Mouse (Mus musculus): Measurements from ENCODE around the gene Naa25. TPM values are rescaled to one million over a fixed set of nuclear protein-coding genes. Genes with fewer than 3 reads are reported as not detected.

The Naa25 gene
- polyA plus RNA-seq, 1 experiment from 2014 or later: 53.4 TPM

DNA sequence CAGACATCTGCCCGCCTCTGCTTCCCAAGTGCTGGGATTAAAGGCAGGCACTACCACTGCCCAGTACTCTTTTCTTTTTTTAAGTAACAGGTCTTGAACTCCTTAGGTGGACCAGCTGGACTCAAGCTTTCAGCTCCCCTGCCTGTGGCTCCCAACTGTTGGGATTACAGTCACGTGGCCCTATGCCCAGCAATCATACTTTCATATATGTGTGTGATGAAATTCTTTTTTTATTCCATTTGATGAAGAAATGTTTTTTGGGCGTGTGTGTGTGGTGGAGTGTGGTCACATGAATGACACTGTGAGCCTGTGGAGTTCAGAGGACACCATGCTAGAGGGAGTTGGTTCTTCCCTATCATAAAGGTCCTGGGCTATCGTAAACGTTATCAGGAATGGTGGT lies 1.8 kb downstream of the Naa25 start:
- ATAC-seq (replicated peaks; ENCODE audit: low FRiP score): no peak
- H3K4me1 ChIP-seq (replicated peaks; ENCODE audit: control insufficient read depth, insufficient read depth, low read length): 0 out of 2 replicates have a peak, but pooled peaks cover 2% of the 10 kb centered on the region
- H3K27ac ChIP-seq (ENCODE audit: low read depth, low read length): no peak overlapping the region
- H3K36me3 ChIP-seq (ENCODE audit: control insufficient read depth, insufficient read depth, low read length): no peaks in the 10 kb centered on the region
- H3K9ac ChIP-seq (ENCODE audit: low read length): no peak overlapping the region
- DNase-seq (ENCODE audit: low spot score): no peak
- peak overlapping the region; percentile 88; the same call in 1 of the 2 replicates for H3K4me2 ChIP-seq (ENCODE audit: low read depth, low read length, severe bottlenecking)
- WGBS: 90% methylated on average over 5 of the region's 5 CpGs
- no peaks in the 10 kb centered on the region for H3K9me3 ChIP-seq (ENCODE audit: control insufficient read depth, low read length)
- H3K4me3 ChIP-seq (ENCODE audit: low read depth, low read length): no peak overlapping the region
- H3K27me3 ChIP-seq (ENCODE audit: control insufficient read depth, insufficient read depth, low read length): no peaks in the 10 kb centered on the region

DNA sequence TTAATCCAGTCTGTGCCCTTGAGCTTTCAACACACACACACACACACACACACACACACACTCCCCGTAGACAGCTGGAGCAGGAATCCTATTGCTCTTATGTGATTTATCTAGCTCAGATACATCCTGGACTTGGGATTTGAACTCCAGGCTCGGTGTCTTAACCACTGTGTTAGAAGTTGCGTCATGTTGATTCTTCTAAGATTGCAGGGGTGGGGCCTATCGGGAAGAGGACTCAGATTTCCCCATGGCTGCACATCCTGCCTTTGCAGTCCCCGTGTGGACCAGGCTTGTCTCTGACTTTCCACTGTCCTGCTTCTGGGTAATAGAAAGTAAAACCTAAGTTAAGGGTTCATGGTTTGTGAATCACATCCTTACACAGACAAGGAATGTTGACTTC lies 2.3 kb downstream of the Naa25 start:
- DNase-seq (ENCODE audit: low spot score) (no peak), ATAC-seq (replicated peaks; ENCODE audit: low FRiP score) (no peak)
- no peaks in the 10 kb centered on the region for H3K27me3 ChIP-seq (ENCODE audit: control insufficient read depth, insufficient read depth, low read length)
- H3K4me2 ChIP-seq (ENCODE audit: low read depth, low read length, severe bottlenecking): no peak overlapping the region
- no peaks in the 10 kb centered on the region for H3K9me3 ChIP-seq (ENCODE audit: control insufficient read depth, low read length)
- H3K4me3 ChIP-seq (ENCODE audit: low read depth, low read length): no peak overlapping the region
- 0 out of 2 replicates have a peak, but pooled peaks cover 2% of the 10 kb centered on the region for H3K4me1 ChIP-seq (replicated peaks; ENCODE audit: control insufficient read depth, insufficient read depth, low read length)
- no peaks in the 10 kb centered on the region for H3K36me3 ChIP-seq (ENCODE audit: control insufficient read depth, insufficient read depth, low read length)
- no peak overlapping the region for H3K27ac ChIP-seq (ENCODE audit: low read depth, low read length)
- 83% methylated on average over 5 of the region's 5 CpGs for WGBS
- H3K9ac ChIP-seq (ENCODE audit: low read length): no peak overlapping the region

DNA sequence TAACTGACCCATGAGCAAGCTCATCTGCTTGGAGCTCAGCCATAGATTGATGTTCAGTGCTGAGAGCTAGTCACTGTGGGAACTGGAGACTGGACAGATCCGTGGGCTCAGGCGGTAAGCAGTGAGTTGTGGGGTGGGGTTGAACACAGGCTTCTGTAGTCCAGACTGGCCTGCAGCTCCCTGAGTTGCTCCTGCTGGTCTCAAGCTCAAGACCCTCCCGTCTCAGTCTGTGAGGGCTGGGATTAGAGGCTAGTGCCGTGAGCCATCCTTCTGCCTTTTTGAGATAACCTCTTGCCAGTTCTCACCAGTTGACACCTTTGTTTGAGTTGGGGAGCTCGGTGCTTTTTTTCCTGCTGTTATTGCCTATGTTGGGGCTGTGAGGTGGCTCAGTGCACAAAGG lies 3.1 kb downstream of the Naa25 start:
- Histone ChIP-seq H3K36me3 (ENCODE audit: control insufficient read depth, insufficient read depth, low read length) (no peaks in the 10 kb centered on the region), H3K4me2 (ENCODE audit: low read depth, low read length, severe bottlenecking) (no peak overlapping the region), H3K4me1 (replicated peaks; ENCODE audit: control insufficient read depth, insufficient read depth, low read length) (0 out of 2 replicates have a peak, but pooled peaks cover 2% of the 10 kb centered on the region), H3K27me3 (ENCODE audit: control insufficient read depth, insufficient read depth, low read length) (no peaks in the 10 kb centered on the region), H3K9ac (ENCODE audit: low read length) (no peak overlapping the region), H3K27ac (ENCODE audit: low read depth, low read length) (no peak overlapping the region), H3K9me3 (ENCODE audit: control insufficient read depth, low read length) (no peaks in the 10 kb centered on the region), H3K4me3 (ENCODE audit: low read depth, low read length) (no peak overlapping the region)
- DNase-seq (ENCODE audit: low spot score): no peak
- 89% methylated on average over 5 of the region's 5 CpGs for WGBS
- no peak for ATAC-seq (replicated peaks; ENCODE audit: low FRiP score)

DNA sequence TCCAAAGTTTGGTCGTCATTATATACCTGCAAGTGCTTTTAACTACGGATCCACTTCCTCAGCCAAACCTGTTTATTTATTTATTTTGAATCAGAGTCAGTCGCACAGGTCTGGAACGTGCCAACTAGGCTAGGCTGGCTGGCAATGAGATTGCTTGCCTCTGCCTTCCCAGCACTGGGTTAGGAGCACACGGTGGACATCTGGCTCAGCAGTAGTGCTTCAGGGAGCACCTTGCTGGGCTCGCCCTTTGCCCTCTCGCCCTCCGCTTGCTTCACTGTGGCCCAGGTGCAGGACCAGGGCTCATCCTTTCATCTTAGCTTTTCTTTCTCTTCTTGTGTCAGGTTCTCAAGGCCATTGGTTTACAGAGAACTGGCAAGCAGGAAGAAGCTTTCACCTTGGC lies 10.1 kb downstream of the Naa25 start:
- Histone ChIP-seq H3K9ac (ENCODE audit: low read length) (no peak overlapping the region), H3K4me2 (ENCODE audit: low read depth, low read length, severe bottlenecking) (no peak overlapping the region), H3K36me3 (ENCODE audit: control insufficient read depth, insufficient read depth, low read length) (no peaks in the 10 kb centered on the region; the same call in 1 of the 2 replicates), H3K27ac (ENCODE audit: low read depth, low read length) (no peak overlapping the region), H3K4me1 (replicated peaks; ENCODE audit: control insufficient read depth, insufficient read depth, low read length) (no peaks in the 10 kb centered on the region), H3K27me3 (ENCODE audit: control insufficient read depth, insufficient read depth, low read length) (no peaks in the 10 kb centered on the region), H3K9me3 (ENCODE audit: control insufficient read depth, low read length) (no peaks in the 10 kb centered on the region), H3K4me3 (ENCODE audit: low read depth, low read length) (no peak overlapping the region)
- WGBS: 95% methylated on average over 8 of the region's 8 CpGs
- no peak for ATAC-seq (replicated peaks; ENCODE audit: low FRiP score)
- DNase-seq (ENCODE audit: low spot score): no peak

DNA sequence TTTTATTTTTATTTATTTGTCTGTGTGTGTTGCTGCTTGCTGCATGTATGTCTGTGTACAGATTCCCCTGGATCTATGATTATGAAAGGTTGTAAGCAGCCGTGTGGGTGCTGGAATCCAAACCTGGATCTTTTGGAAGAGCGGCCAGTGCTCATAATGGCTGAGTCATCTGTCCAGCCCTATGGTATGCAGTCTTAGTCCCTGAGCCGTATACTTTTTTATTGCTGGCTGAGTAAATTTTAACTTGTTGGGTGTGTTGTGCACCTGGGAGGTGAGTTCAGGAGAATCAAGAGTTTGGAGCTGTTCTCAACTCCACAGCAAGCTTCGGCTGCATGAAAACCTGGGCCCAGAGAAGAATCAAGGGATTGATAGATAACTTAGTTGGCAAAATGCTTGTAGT lies 13.2 kb downstream of the Naa25 start:
- H3K4me2 ChIP-seq (ENCODE audit: low read depth, low read length, severe bottlenecking): no peak overlapping the region
- peaks cover 6% of the 10 kb centered on the region; the same call in 1 of the 2 replicates for H3K36me3 ChIP-seq (ENCODE audit: control insufficient read depth, insufficient read depth, low read length)
- H3K9ac ChIP-seq (ENCODE audit: low read length): no peak overlapping the region
- no peak for ATAC-seq (replicated peaks; ENCODE audit: low FRiP score)
- H3K27me3 ChIP-seq (ENCODE audit: control insufficient read depth, insufficient read depth, low read length): no peaks in the 10 kb centered on the region
- 95% methylated on average over 4 of the region's 4 CpGs for WGBS
- H3K4me1 ChIP-seq (replicated peaks; ENCODE audit: control insufficient read depth, insufficient read depth, low read length): no peaks in the 10 kb centered on the region
- no peak for DNase-seq (ENCODE audit: low spot score)
- no peaks in the 10 kb centered on the region for H3K9me3 ChIP-seq (ENCODE audit: control insufficient read depth, low read length)
- H3K4me3 ChIP-seq (ENCODE audit: low read depth, low read length): no peak overlapping the region
- H3K27ac ChIP-seq (ENCODE audit: low read depth, low read length): no peak overlapping the region

DNA sequence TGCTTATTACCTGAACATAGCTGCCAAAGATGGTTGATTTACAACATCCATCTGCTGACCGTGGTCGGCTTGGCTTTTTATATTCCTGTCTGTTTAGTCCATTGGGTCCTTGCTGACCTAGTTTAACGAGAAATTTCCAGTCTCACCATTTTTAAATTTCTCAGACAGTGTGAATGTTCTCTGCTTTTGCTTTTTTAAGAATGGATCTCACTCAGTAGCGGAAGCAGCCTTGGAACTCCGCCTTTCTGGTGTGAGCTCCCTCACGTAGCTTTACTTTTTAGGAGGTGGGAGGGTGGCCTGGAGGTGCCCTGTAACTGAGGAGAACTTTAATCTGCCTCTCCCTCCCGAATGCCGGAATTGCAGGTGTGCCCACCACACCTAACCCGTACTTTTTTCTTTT lies 23.0 kb downstream of the Naa25 start:
- ATAC-seq (replicated peaks; ENCODE audit: low FRiP score): no peak
- H3K9ac ChIP-seq (ENCODE audit: low read length): no peak overlapping the region

DNA sequence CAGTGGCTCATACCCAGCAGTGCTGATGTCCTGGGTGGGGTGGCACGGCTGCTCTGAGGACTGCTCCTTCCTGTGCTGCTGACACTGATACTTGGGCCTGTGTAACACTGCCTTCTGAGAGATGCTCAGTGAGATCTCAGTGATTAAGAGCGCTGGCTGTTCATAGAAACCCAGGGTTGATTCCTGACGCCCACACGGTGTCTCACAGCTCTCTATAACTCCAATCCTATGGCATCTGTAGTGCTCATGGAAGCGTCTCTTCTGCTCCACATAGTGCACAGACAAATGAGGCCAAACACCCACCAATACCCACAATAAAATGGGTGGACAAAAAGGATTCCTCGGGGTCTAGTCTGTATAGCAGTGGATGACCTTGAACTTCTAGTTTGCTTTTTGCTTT lies 25.1 kb downstream of the Naa25 start:
- no peaks in the 10 kb centered on the region for H3K9me3 ChIP-seq (ENCODE audit: control insufficient read depth, low read length)

More for the DNA sequence above, 23.0 kb downstream of the Naa25 start:
- no peaks in the 10 kb centered on the region for H3K9me3 ChIP-seq (ENCODE audit: control insufficient read depth, low read length)
- peaks cover 22% of the 10 kb centered on the region for H3K36me3 ChIP-seq (ENCODE audit: control insufficient read depth, insufficient read depth, low read length)
- WGBS: 92% methylated on average over 9 of the region's 9 CpGs
- no peak for DNase-seq (ENCODE audit: low spot score)
- no peak overlapping the region for H3K4me3 ChIP-seq (ENCODE audit: low read depth, low read length)
- no peak overlapping the region for H3K27ac ChIP-seq (ENCODE audit: low read depth, low read length)
- no peaks in the 10 kb centered on the region for H3K4me1 ChIP-seq (replicated peaks; ENCODE audit: control insufficient read depth, insufficient read depth, low read length)
- H3K27me3 ChIP-seq (ENCODE audit: control insufficient read depth, insufficient read depth, low read length): no peaks in the 10 kb centered on the region
- H3K4me2 ChIP-seq (ENCODE audit: low read depth, low read length, severe bottlenecking): no peak overlapping the region

DNA sequence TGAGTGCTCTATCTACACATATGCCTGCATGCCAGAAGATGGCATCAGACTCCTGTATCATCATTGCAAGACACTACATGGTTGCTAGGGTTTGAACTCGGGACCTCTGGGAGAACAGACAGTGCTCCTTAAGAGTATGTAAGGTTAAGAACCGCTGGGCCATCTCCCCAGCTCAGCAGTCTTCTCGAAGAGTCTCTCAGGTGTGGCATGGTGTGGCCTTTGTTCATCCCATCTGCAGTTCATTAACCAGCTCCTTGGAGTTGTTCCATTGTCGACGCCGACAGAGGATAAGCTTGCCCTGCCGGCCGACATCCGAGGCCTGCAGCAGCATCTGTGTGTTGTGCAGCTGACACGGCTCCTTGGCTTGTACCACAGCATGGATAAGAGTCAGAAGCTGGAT lies 25.6 kb downstream of the Naa25 start:
- Histone ChIP-seq H3K9me3 (ENCODE audit: control insufficient read depth, low read length) (no peaks in the 10 kb centered on the region), H3K27me3 (ENCODE audit: control insufficient read depth, insufficient read depth, low read length) (no peaks in the 10 kb centered on the region), H3K4me1 (replicated peaks; ENCODE audit: control insufficient read depth, insufficient read depth, low read length) (no peaks in the 10 kb centered on the region), H3K4me3 (ENCODE audit: low read depth, low read length) (no peak overlapping the region), H3K36me3 (ENCODE audit: control insufficient read depth, insufficient read depth, low read length) (peaks cover 19% of the 10 kb centered on the region), H3K4me2 (ENCODE audit: low read depth, low read length, severe bottlenecking) (no peak overlapping the region), H3K27ac (ENCODE audit: low read depth, low read length) (no peak overlapping the region), H3K9ac (ENCODE audit: low read length) (no peak overlapping the region)
- ATAC-seq (replicated peaks; ENCODE audit: low FRiP score): no peak
- no peak for DNase-seq (ENCODE audit: low spot score)
- WGBS: 90% methylated on average over 10 of the region's 10 CpGs

More for the DNA sequence above, 25.1 kb downstream of the Naa25 start:
- 96% methylated on average over 6 of the region's 6 CpGs for WGBS
- Histone ChIP-seq H3K27ac (ENCODE audit: low read depth, low read length) (no peak overlapping the region), H3K36me3 (ENCODE audit: control insufficient read depth, insufficient read depth, low read length) (peaks cover 22% of the 10 kb centered on the region), H3K4me2 (ENCODE audit: low read depth, low read length, severe bottlenecking) (no peak overlapping the region), H3K27me3 (ENCODE audit: control insufficient read depth, insufficient read depth, low read length) (no peaks in the 10 kb centered on the region), H3K9ac (ENCODE audit: low read length) (no peak overlapping the region), H3K4me1 (replicated peaks; ENCODE audit: control insufficient read depth, insufficient read depth, low read length) (no peaks in the 10 kb centered on the region), H3K4me3 (ENCODE audit: low read depth, low read length) (no peak overlapping the region)
- ATAC-seq (replicated peaks; ENCODE audit: low FRiP score) (no peak), DNase-seq (ENCODE audit: low spot score) (no peak)

DNA sequence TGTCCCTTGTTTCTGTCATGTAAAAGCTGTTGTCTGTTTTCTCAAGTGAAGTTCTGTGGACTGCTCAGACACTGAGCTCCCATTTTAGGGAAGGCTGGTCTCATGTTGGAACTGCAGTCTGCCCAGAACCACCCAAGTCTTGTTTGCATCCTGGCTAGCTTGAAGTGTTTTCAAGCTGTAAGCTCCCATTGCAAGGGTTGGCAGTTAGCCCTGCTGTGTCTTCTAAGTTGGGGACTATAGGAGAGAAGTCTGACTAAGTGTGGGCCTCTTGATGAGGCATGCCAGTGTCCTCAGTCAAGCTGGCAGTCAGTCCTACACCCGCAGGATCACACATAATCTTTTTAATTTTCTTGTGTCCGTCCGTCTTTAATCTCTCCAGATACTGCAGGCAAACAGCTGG lies 31.2 kb downstream of the Naa25 start:
- Histone ChIP-seq H3K4me2 (ENCODE audit: low read depth, low read length, severe bottlenecking) (no peak overlapping the region), H3K9ac (ENCODE audit: low read length) (no peak overlapping the region), H3K27me3 (ENCODE audit: control insufficient read depth, insufficient read depth, low read length) (no peaks in the 10 kb centered on the region), H3K4me1 (replicated peaks; ENCODE audit: control insufficient read depth, insufficient read depth, low read length) (no peaks in the 10 kb centered on the region), H3K36me3 (ENCODE audit: control insufficient read depth, insufficient read depth, low read length) (peaks cover 31% of the 10 kb centered on the region), H3K4me3 (ENCODE audit: low read depth, low read length) (no peak overlapping the region), H3K27ac (ENCODE audit: low read depth, low read length) (no peak overlapping the region), H3K9me3 (ENCODE audit: control insufficient read depth, low read length) (no peaks in the 10 kb centered on the region)
- DNase-seq (ENCODE audit: low spot score) (no peak), ATAC-seq (replicated peaks; ENCODE audit: low FRiP score) (no peak)
- WGBS: 94% methylated on average over 3 of the region's 3 CpGs

Data from forebrain, embryonic 11.5 days (tissue).